Mouse (Mus musculus): ENCODE measurements around the gene Usp2. TPM values are rescaled to one million over a fixed set of nuclear protein-coding genes. Genes with fewer than 3 reads are reported as not detected.
A peak's percentile ranks its signal among the peaks of the same experiment; 100 is the strongest.
"Not testable (repeated sequence)": the region's sequence is repeated elsewhere in the genome, so short reads cannot be mapped to it uniquely, and the experiment has no call there.

Gene Usp2
- total RNA-seq, 4 experiments from 2014 or later = 222 to 251 (median 237) TPM

DNA sequence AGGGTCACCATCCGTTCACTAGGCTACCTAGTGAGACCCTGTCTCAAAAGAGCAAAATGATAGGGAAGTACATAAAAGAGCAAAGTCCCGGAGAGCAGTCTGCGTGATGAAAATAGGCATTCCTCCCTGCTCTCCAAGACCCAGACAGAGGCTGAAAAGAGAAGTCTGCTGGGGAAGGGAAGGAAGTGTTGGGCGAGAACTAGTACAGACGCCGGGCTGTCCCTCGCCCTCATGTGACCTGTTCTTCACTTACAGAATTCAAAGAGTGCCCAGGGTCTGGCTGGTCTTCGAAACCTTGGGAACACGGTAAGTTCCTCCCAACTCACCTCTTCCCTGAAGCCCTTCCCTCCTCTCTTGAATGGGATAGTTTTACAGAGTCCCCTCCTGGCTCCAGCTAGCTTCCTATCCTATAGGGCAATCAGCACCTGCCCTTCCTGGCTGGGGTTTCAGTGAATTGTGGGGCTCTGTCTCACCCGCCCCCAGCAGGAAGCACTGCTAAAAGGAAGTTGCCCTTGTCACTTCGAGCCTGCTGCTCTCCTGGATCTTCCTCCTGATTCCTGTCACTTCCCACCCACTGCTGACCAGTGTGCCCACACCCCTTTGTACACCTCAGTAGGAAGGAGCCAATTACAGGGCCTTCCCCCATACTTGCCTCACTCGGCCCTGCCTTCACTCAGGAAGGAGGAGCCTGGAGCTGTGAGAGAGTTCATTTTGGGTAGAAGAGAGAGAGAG lies 22.2 kb downstream of the Usp2 start:
- no peak for DNase-seq (ENCODE audit: low spot score in 2 of 2)

DNA sequence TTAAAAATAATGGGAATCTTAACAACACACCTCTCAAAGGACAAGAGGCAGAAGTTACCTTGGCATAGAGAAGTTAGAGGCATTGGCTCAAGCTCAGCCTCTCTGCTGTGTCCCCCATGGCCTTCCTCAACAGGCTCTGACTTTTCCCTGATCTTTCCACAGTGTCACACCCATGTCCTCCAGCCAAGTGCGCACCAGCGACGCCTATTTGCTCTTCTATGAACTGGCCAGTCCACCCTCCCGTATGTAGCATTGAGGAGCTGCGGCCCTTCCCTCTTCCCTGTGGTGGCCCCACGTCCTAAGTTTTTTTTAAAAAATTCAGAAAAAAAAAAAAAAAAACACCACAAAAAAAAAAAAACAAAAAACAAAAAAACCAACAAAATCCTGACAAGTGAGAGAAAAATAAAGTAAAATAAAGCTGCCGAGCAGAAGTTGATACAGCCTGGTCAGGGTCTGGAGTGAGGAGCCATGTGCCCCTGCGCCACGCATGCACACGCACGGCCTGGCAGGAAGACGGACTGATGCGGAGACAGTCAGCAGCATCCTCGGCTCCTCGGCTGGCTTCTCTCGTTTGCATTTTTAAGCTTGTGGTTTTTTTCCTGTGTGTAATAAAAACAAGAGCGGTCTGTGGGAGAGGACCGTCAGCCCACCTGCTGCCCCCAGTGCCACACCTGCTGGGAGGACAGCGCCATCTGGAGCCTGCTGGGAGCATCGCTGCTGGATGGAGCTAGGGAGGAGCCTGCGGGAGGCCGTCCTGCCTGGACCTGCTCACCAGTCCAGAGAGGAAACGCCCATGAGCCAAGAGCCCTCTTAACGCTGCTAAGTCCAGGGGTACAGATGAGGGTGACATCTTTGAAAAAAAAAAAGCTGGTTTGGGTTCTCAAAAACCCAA lies 27.0 kb downstream of the Usp2 start:
- peak in 1 of 2 experiments; percentile 78 for DNase-seq (ENCODE audit: low spot score in 2 of 2)

- no peak for DNase-seq (ENCODE audit: low spot score in 2 of 2)
Observed at GRCm38 (mm10) chr9:44094737-44095136, 27.9 kb downstream of the Usp2 start.

- DNase-seq (ENCODE audit: low spot score in 2 of 2) = no peak
Observed at GRCm38 (mm10) chr9:44095781-44096180, 29.0 kb downstream of the Usp2 start.

- DNase-seq (ENCODE audit: low spot score in 2 of 2) = no peak
Observed at GRCm38 (mm10) chr9:44096536-44096935, 29.7 kb downstream of the Usp2 start.

GRCm38 (mm10) chr9:44101490-44101889 lies 34.7 kb downstream of the Usp2 start, which contains the start of gene Mfrp:
Gene Mfrp, plus strand, starts transcription at chr9:44101729.
- DNase-seq (ENCODE audit: low spot score in 2 of 2) = no peak

- peak in 1 of 2 experiments; percentile 53 for DNase-seq (ENCODE audit: low spot score in 2 of 2)
Observed at GRCm38 (mm10) chr9:44104881-44105280, 38.1 kb downstream of the Usp2 start.

DNA sequence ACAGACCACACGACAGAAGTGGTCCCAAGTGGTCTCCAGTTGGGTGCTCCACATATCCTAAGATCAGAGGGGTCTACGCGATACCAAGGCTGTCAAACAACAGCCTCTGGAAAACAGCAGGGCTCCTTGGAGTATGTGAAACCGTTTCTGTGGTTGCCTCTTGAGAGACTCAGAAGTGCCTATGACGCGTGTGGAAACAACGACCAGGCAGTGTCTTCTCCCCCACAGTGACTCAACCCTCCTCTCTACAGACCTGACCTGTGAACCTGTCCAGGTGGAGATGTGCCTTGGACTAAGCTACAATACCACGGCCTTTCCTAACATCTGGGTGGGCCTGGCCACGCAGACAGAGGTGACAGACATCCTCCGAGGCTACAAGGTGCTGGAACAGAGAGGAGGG lies 39.0 kb downstream of the Usp2 start:
- no peak for DNase-seq (ENCODE audit: low spot score in 2 of 2)

DNA sequence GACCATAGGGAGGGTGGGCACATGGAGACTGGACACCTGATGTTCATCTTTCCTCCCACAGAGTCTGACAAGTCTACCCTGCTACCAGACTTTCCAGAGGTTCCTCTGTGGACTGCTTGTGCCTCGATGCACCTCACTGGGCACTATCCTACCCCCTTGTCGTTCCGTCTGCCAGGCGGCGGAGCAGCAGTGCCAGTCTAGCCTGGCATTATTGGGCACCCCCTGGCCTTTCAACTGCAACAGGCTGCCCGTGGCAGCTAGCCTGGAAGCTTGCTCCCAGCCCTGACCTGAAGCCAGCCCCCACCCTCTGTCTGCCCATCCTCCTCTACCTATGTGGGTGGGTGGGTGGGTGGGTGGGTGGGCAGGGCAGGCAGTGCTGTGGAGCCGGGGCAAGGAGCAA lies 39.4 kb downstream of the Usp2 start:
- DNase-seq (ENCODE audit: low spot score in 2 of 2) = no peak

- DNase-seq (ENCODE audit: low spot score in 2 of 2) = no peak
Observed at GRCm38 (mm10) chr9:44106596-44106995, 39.8 kb downstream of the Usp2 start.

- DNase-seq (ENCODE audit: low spot score in 2 of 2) = peak; percentile 73 to 87
Observed at GRCm38 (mm10) chr9:44107110-44107509, 40.3 kb downstream of the Usp2 start, which contains the start of gene C1qtnf5. Gene C1qtnf5, plus strand, starts transcription at chr9:44107245.

GRCm38 (mm10) chr9:44107557-44108179 lies 40.8 kb downstream of the Usp2 start:
- peak in 1 of 2 experiments; percentile 45 for DNase-seq (ENCODE audit: low spot score in 2 of 2)

- no peak for DNase-seq (ENCODE audit: low spot score in 2 of 2)
Observed at GRCm38 (mm10) chr9:44108269-44109055, 41.6 kb downstream of the Usp2 start.

DNA sequence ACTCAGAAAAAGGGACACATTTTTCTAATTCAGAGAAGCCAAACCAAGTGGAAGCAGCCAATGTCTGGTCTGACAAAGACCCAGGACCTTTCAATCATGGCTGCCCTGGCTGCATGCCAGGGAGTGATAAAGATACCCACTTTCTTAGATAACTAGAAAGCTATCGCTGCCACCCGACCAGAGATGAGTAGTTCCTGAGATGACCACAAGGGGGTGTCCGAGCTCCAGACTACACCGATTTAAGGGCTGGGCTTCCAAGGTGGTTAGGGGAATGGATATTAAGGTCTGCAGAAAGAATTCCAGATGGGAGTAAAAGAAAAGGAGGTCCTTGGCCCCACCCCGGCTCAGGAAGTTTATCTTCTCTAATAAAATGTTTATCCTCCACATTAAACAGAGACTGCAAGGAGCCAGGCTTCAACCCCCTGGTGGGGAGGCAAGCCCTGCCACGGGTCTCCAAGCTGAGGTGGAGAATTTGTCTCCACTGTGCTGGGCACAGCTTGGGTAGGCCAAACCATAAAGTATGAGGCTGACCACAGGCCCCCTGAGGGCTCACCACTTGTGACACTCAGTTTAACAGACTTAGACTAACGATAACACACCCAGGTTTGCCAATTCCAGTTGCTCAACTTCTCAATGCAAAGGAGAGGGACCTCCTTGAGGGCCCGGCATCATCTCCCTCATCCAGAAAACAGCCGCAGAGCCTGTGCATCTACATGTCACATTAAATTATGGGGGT lies 42.7 kb downstream of the Usp2 start:
- peak; percentile 60 to 66 for DNase-seq (ENCODE audit: low spot score in 2 of 2)

GRCm38 (mm10) chr9:44111909-44112308 lies 45.1 kb downstream of the Usp2 start:
- DNase-seq (ENCODE audit: low spot score in 2 of 2) = not testable (repeated sequence)

DNA sequence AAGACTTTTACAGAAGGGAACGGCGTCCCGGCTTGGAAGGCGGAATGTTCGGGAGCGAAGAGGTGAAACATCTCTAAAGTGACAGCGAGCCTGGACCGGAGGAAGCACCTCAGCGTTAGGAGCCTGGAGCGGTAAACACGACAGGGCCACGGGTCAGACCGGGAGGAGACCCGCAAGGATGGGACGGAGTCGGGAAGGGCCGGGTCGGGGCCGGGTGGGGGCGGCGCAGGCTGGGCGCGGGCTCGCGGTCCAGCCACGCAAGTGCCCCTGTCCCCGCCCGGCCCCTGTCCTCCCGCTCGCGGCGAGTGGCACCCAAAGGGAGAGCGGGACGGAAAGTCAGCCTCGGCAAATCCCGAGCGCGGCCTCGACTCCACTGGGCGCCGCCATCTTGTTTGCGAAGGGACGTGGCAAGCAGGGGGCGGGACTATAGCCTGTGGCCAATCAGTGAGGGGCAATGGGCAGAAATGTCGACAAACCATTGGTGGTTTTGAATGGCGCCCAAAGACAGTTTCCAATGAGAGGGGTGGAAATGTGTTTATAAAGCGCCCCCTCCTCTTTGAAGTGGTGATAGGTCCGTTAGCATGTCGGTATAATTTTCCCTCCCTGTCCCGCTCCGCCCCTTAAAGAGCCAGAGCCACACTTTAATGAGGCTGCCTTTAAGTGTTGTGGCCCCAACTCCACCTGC lies 46.4 kb downstream of the Usp2 start, which contains the start of the genes Gm49380 and Rnf26:
Gene Gm49380 (minus strand): TSS at position 396 of the 685 bp plus-strand sequence.
Gene Rnf26 (minus strand): TSS at position 413 of the 685 bp plus-strand sequence.
- peak; percentile 91 to 93 for DNase-seq (ENCODE audit: low spot score in 2 of 2)

- no peak for DNase-seq (ENCODE audit: low spot score in 2 of 2)
Observed at GRCm38 (mm10) chr9:44114453-44114852, 47.6 kb downstream of the Usp2 start.

DNA sequence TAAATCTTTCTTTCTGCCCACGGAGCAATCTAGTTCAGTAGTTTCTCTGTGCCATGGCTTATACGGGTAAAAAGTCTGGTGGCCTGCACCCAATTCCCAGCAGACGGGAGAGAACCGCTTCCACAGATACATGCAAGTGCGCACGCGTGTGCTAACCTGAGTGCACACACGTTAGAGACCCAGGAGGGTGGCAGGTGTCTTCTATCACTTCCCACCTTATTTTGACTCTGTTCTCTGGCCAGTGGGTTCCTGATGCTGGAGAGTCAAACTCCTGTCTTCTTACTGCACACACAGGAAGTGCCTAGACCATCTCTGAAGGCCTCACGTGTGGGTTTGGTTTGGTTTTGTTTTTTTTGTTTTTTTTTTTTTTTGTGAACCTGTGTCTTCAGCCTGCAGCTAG lies 48.8 kb downstream of the Usp2 start:
- no peak for DNase-seq (ENCODE audit: low spot score in 2 of 2)

GRCm38 (mm10) chr9:44116182-44116581 lies 49.4 kb downstream of the Usp2 start:
- DNase-seq (ENCODE audit: low spot score in 2 of 2) = no peak
